Mouse (Mus musculus) natural killer cell, adult 2 months (primary cell): ENCODE measurements around the gene Gm10197.

Experiments
- DNase-seq, 2 experiments: peaks; one replicate each; pipeline ENCODE4 v3.0.0; 2022; ENCODE audit warnings: low spot score in 2 of 2

Gm10197 gene

DNA sequence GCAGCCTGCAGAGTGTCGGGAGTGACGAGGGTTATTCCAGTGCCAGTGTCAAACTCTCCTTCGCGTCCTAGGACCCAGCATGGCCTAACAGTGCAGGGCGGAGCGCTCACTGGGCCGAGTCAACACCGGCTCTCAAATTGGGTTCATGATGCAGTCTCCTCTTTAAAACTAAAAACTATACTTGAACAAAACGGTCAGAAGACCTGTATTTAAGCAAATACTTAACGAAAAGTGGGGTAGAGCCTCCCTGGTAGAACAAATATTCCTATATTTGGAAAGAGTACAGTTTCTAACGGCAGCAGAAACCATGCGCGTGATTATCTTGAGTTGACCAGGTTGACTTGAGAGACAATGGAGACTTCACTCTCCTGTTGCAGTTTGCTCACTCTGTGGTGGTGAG is at the start of gene Gm10197:
Gene Gm10197, minus strand, starts transcription at position 101 of the 400 bp plus-strand sequence.
- no peak for DNase-seq

DNA sequence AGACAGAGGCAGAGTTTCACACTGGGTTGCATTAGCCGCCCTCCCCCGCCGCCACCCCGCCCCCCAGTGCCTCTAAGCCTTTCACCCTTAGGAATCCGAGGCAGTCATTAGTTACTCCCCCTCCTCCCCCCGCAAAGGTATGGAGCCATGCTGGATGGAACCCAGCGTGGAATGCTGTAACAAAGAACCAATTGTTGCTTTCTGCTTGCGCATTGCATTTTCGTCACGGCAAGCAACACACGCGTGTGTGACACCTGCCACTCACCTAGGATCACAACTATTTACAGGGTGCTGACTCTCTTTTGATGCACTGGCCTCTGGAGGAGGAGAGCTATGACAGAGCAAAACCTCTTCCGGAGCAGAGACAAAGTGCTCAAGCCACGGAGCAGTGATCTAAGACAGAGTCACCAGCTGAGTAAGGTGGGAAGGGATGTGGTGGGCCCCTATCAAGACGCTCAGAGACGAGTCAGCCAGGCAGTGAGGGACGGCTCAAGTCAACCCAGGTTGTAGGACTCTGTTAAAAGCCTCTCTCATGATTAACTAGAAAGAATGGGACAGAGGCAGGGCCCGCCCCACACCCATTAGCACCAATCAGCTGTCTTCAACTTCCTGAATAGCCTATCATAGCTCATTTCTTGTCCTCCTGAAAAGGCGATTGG is 49.5 kb upstream of the Gm10197 start:
- peak; percentile 90 to 96 for DNase-seq

DNA sequence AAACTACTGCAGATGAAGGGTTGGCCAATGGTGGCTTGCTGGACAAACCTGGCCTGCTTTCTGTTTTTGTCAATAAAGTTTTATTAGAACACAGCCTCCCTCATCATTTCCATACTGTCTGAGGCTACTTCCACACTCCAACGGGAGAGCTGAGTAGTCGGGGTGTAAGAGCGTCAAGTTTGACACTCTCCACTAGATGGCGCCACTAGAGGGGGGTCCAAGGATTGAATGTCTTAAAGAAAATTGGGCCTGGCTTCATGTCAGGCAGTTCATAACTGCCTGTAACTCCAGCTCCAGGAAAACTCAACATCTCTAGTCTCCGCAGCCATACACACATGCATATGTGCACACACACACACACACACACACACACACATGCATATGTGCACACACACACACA is 48.3 kb upstream of the Gm10197 start:
- peak; percentile 84 to 86 for DNase-seq

DNA sequence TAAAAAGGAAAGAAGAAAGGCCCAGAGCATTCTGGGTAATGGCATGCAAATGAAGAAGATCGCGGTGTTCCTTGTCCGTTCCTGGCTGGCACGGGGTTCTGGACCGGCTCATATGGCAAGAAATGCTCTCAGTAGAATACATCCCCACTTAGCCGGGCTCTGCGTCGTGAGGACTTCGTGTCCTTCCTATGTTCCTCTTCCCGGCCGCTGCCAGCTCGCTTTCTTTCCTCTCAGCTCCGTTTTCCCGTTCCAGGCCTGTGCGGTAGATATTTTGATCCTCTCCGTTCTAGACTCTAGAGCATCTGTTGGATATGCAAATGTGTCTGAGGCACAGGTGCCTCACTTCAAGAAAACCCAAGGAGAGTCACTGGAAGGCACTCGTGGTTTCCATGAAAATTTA is 43.6 kb upstream of the Gm10197 start:
- DNase-seq, result no peak

DNA sequence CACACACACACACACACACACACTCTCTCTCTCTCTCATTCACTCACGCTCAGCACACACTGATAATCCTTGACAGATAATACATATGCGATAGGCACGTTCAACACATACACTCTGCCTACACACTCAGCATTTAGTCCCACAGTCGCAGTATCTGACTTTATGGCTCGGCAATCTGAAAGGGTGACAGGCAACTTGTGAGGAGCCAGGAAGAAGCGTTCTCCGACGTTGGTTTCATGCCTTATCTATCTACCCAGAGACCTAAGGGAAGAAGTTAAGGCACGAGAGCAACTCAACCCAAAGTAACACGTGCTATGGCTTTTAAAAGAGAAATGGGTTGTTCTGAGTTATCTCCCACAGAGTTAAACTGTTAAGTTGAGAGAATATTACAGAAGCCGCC is 43.1 kb upstream of the Gm10197 start:
- no peak for DNase-seq

DNA sequence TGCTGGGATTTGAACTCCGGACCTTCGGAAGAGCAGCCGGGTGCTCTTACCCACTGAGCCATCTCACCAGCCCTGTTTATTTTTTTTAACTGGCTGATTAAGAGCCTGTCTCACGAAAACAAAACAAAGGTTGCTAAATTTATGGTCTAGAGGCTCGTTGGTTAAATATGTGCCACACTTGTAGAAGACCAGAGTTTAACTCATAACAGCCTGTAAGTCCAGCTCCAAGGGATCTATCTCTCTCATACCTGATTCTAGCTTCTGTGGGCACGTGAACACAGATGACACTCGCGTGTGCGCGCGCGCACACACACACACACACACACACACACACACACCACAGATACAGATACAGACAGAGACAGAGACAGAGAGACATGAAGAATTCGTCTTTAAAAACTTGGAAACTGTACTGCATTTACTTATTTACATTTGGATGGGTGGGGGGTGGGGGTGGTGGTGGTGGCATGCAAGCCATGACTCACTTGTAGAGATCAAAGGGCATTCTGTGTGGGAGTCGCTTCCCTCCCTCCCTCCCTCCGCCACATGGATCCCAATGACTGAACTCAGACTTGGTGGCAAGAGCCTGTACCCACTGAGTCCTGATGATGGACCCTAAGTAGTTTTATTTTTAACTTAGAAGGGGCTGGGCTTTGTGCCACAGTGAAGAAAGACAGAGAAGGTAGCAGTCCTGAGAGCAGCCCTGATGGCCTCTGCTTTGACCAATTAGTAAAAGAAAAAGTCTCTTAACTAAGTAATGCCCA is 42.2 kb upstream of the Gm10197 start:
- no peak for DNase-seq

DNA sequence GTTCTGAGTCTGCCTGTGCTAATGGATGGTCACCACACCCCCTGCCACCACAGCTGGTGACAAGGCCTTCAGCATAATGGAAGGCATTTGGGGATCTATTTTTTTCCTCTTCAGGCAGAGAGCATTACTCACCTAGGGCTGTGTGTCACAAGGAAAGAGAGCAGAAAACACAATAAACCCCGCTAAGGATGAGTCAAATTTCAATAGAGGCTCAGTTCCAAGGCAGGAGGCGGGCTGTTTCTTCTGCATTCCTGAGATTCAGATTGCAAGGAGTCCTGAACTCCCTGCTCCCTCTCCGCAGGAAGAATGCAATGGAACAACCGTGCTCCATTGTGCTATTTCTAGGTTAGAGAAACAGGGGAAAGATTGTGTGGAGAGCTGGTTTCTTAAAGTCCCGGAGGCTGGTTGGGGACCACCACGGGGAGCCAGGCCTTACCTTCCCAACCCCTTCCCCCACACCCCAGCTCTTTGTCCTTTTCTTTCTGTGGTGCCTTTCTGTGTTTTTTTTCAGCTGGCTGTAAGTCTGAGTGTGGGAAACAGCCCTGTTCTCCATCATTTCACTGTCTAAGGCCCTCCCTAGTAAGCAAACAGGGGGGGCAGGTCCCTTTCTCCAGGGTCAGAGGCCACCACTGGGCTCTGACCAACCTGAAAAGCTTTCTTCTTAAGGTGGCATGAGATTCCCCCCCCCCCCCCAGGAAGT is 40.7 kb upstream of the Gm10197 start:
- no peak for DNase-seq

DNA sequence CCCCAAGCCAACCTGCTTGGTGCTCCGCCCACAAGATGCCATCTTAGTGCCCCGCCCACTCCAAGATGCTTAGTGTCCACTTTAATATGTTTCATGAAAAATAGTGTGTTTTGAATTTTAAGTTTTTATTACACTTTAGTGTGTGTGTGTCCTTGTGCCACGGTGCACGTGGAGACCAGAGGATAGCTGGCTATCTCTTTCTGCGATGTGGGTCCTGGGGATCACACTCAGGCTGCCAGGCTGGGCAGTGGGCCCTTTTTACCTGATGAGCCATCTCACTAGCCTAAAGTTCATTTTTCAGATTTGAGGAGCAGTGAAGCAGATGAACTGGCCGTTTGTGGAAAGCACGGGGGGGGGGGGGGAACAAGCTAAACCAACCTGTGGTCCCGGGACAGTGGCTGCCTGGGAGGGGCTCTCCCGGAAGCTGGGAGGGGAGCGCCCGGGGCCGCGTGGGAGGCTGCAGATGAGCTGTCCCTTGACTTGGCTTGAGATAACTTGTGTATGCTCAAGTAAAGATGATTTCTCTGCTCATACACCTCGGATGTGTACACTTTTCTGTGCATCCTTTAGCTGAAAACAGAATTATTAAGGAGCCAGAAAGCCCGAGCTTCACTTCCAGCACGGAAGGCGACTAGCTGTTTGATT is 38.2 kb upstream of the Gm10197 start:
- no peak for DNase-seq

DNA sequence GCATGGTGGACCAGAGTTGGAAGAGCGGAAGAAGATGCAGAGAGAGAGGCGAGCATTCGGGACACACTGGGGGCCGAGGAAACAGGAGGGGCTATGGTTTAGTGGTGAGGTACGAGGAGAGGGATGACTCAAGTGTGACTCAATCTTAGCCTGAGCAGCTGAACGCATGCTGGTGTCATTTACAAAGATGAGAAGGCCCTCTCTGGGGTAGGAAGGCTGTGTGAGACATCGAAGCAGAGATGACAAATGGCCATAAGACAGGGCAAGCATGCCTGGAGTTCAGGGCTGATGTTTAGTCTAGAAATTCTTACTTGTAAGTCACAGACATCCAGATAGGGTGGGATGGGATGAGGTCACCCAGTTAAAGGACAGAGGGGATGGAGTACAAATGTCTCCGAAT is 36.8 kb upstream of the Gm10197 start:
- peak in 1 of 2 experiments; percentile 68 for DNase-seq

DNA sequence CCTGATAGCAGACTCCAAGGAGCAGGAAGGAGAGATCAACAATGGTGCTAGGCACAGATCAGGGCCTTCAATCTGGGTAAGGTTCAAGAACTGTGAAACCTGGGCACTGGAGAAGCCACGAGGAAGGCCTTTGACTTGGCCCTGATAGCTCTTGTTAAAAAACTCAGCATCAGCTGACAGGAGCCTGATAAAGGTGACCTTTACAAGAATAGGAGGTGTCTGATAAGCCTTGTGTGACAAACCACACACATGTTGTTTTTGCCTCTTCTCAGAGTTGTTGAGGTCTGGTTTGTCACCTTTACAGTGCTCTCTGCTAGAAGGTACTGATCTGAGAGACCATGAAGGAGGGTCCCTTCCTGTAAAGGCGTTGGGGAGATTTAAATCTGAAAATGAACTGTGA is 35.8 kb upstream of the Gm10197 start:
- DNase-seq, result peak; percentile 62 to 81

DNA sequence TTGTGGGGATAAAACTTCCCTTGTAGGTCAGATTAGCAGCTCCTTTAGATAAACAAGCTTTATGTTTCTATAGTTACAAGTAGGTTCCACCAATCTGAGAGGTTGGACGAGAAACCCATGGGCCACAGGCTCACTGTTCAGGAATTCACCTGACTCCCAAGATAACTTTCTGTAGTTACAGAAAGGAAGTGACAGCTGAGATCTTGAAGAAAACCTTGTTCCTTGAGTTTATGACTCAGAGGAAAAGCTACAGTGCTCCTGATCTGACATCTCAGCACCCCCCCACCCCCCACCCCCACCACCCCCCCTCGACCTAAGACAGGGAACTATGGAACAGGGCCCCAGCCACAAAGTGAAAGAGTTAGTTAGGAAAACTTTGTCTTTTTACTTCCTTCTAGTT is 34.2 kb upstream of the Gm10197 start:
- no peak for DNase-seq

DNA sequence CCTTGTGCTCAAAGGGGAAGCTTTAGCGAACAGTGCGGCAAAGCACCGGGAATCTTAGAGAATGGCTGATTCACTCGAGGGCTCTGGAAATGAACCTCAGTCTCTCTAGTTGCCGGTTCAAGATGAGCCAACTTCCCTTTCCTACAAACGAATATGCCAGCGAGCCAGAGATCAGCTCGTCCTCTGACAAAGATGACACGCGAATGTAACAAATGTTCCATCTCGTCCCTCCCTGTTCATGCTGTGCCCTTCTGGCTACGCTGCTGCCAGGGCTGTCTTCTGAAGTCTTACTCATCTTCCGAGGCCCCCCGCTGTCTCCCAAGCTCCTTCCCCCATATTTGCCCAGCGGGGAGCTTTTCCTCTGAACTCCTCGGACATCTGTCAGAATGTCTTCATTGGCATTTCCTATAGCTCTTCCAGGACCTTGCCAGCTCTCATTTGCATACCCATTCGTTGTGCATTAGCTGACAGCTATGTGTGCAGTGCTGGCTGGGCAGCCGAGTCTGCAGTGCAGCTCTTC is 33.3 kb upstream of the Gm10197 start:
- DNase-seq, result no peak

DNA sequence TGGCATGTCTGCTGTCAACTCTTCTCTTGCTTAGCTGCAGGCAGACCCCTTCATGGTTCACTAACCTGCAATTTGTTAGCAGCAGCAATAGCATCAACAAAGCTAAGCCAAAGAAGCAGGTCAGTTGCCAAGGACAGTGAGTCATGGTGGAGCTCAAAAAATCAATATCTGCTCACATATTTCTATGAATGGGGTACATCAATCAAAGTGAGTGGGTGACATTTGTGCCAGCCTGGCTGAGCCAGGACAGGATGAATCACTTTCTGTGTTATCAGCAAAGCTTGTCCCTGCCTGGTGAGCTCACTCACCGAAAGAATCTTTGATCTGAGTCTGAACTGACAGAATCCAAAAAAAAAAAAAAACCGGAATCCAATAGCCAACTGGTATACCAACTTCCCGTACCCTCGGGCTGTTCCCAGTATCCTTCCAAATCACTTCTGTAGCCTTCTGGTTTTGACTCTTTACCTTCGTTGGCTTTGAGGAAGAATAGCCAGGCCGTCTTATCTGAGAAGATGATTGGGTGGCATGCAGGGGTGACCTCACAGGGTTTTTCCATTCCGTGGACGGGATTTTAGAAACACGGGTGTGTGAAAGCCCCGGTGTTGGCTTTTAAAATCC is 32.8 kb upstream of the Gm10197 start:
- DNase-seq, result no peak

DNA sequence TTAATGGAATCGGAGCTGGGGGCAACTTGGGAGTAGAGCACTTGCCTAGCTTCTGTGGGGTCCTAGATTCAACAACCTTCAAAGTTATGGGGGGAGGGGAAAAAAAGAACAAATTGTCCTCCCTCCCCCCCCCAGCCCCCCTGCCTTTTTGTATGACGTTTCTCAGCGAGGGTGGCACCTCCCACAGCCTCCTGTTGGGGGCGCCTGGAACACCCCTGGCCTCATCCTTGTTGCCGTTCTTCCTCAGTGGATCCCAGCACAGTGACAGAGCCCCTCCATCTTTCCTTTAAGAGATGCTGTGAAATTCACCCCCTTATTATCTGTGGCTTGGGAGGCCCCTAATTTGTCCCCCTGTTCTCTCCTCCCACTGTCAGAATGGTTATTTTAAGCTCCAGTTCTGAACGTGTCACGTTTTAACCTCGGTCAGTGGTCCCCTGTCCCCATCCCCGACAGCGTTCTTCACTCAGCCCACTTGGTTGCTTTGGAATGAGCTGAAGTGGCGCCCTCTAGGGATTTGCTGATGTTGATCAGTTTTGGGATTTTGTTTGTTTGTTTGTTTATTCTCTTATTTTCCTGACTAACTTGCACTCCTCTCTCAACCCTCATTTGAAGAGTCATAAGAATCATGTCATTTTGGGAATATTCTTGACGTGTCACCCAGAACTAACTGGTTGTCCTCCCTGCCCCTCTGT is 31.3 kb upstream of the Gm10197 start:
- no peak for DNase-seq

DNA sequence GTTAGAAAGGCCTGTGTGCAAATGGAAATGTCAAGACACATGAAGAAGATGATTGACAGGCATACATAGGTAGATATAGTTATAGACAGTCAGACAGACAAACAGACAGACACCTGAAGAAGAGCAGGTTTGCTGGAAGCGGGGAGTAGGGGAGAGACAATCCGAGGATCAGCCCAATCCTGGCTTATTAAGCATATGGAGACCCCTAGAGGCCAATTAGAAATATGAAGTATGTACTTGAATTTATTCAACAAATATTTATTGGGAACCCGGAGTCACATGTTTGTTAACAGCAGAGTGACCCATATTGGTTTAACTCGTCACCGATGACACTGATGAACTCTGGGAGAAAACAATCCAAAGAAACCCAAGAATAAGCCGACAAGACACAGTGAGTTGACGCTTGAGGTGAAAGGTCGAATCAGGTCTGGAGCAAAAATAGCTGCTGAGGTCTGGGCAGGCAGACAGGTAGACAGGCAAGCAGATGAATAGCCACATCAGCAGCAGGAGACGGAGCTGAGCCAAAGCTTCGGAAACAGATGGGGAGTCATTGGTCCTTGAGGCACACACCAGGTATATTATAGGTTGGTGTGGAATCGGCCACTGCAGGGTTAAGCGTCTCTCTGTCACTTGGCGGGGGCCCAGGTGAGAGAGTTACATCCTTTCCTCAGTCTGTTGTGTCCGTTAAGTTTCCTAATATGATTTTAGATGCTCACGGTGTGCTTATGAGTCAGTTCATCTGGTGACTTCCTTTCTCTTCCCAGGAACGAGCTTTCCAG is 29.0 kb upstream of the Gm10197 start:
- DNase-seq, result no peak

DNA sequence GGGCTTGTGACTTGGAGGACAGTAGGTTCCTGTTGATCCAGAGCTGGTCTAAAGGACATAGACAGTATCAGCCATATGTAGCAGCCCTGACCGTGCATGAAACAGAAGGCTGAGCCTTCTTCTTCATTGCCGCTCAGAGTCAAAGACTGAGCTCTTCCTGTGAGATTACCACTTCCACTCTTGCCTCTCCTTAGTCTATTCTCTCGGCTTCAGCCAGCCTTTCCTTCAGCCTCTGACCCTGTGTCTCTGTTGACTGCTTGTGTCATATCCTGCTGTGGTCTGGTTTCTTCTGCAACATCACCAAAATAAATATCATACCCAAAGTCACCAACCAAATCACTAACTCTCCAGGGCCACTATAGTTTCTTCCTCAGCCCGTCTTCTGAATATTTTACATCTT is 27.6 kb upstream of the Gm10197 start:
- DNase-seq, result peak; percentile 66 to 86

DNA sequence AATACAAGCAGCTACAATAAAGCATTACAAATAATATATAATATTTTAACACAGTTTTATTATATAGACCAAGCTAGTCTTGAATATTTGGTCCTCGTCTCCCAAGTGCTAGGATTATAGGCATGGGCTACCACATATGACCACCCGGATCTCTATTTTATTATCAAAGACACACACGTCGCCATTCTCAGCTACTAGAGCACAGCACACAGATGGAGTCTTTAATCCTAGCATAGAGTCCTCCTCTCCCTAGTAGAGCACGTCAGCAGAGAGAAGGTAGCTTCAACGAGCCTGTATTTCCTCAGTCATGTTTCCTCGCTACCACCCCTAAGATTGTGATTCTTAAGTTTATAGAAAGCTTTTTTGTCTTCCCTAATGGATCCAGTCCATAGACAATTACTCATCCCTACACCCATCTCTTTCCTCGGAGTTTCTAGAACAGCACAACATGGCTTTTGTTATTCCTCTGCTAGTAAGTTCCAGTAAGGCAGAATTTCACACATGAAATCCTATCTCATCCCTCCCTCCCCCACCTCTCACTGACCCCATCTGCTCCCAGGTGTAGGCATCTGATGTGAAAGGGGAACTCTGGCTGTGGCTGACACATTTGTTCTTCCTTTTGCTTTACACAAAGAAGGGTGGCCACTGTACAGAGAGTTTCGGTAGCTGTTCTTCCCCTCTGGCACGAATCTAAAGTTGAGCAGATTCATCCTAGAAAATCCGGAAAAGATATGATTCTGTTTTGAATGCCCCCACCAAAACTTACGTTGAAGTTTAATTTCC is 26.1 kb upstream of the Gm10197 start:
- no peak for DNase-seq

DNA sequence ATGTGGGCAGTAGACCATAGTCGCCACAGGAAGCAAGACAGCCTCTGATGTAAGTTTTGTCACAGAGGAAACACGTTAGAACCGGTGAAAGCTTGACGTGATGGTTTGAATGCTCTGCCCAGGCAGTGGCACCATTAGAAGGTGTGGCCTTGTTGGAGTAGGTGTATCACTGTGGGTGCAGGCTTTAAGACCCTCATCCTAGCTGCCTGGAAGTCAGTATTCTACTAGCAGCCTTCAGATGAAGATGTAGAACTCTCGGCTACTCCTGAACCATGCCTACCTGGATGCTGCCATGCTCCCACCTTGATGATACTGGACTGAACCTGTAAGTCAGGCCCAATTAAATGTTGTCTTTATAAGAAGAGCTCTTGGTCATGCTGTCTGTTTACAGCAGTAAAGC is 24.2 kb upstream of the Gm10197 start:
- DNase-seq, result peak; percentile 79 to 89

DNA sequence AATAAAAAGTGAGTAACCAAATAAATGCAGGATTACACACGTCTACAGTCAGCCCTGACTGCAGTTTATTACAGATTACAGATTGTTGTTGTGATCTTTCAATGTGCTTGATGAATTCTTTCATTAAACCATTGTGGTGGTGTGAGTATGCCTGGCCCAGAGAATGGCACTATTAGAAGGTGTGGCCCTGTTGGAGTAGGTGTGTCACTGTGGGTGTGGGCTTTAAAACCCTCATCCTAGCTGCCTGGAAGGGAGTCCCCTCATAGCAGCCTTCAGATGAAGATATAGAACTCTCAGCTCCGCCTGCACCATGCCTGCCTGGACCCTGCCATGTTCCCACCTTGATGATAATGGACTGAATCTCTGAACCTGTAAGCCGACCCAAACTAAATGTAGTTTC is 23.4 kb upstream of the Gm10197 start:
- DNase-seq, result peak; percentile 49 to 63
